Mouse (Mus musculus): ENCODE data around the gene Gm33543. TPM values are rescaled to one million over a fixed set of nuclear protein-coding genes. Genes with fewer than 3 reads are reported as not detected.

Gm33543 gene
- total and polyA plus RNA-seq, 3 experiments = not detected

DNA sequence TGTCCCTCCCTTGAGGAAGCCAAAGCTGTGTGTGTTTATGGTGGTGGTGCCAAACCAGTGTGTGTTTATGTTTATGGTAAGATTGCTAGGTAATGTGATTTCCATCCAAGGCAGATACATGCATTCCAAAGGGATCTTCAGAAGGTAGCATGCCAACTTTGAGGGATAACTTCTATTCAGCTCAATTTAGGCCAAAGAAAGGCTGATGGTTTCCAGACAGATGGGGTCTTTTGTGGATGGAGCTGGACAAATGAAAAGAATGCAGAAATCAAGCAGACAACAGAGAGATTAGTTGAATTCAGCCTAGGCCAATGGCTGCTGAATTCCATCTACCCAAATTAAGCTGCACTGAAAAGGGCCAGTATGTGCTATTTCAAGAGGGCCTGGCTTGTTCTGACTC lies 13.3 kb downstream of the Gm33543 start:
- no peaks in the 10 kb centered on the region for H3K27me3 ChIP-seq (replicated peaks)
- no peak overlapping the region for H3K4me3 ChIP-seq (replicated peaks in 1 of 3; ENCODE audit: low read depth in 2 of 3, low read length in 2 of 3, poor library complexity in 1 of 3)
- no peaks in the 10 kb centered on the region for H3K79me2 ChIP-seq (replicated peaks; ENCODE audit: control insufficient read depth, extremely low read depth, insufficient read depth, poor library complexity, severe bottlenecking)
- H3K27ac ChIP-seq (ENCODE audit: insufficient read depth, low read depth) = no peak overlapping the region
- dilution Hi-C loops (cut with MboI; ENCODE audit: extremely low pct_ligation_motif_present, extremely low pct_unique_long_range_greater_than_20kb, low sequenced_read_pairs) = no loop called here
- TF ChIP-seq ZMIZ1 (IDR thresholded peaks at IDR 0.05; ENCODE audit: low read depth, low read length) = no peak
- TF ChIP-seq KAT2A (IDR thresholded peaks at IDR 0.05; ENCODE audit: insufficient replicate concordance, low read length) = no peak
- TF ChIP-seq MAX (IDR thresholded peaks at IDR 0.05; ENCODE audit: low read length) = no peak
- TF ChIP-seq ZC3H11A (IDR thresholded peaks at IDR 0.05; ENCODE audit: low read depth, low read length) = no peak
- no peak for TF ChIP-seq GABPA (IDR thresholded peaks at IDR 0.05; ENCODE audit: insufficient replicate concordance, low read depth, low read length)
- no peak for TF ChIP-seq ETS1 (conservative IDR thresholded peaks at IDR 0.05; ENCODE audit: low read depth, low read length)
- no peak for TF ChIP-seq EP300 (IDR thresholded peaks at IDR 0.05; ENCODE audit: low read length)
- TF ChIP-seq MAFK (IDR thresholded peaks at IDR 0.05; ENCODE audit: insufficient replicate concordance, low read length) = no peak
- no peak for TF ChIP-seq POLR2AphosphoS2 (IDR thresholded peaks at IDR 0.05; ENCODE audit: low read depth, low read length)
- no peak for TF ChIP-seq POLR2A (IDR thresholded peaks at IDR 0.05; ENCODE audit: low read depth, low read length)
- no peak for TF ChIP-seq USF1 (IDR thresholded peaks at IDR 0.05; ENCODE audit: low read depth, low read length)
- no peak for TF ChIP-seq MYC (IDR thresholded peaks at IDR 0.05; ENCODE audit: low read depth, low read length)
- no peak for TF ChIP-seq JUN (IDR thresholded peaks at IDR 0.05; ENCODE audit: insufficient read depth, low read depth, low read length)
- TF ChIP-seq JUND (conservative IDR thresholded peaks at IDR 0.05; ENCODE audit: low read depth, low read length) = no peak
- TF ChIP-seq USF2 (conservative IDR thresholded peaks at IDR 0.05; ENCODE audit: low read depth, low read length) = no peak
- no peak for TF ChIP-seq TBP (conservative IDR thresholded peaks at IDR 0.05; ENCODE audit: low read depth, low read length)
- TF ChIP-seq UBTF (IDR thresholded peaks at IDR 0.05; ENCODE audit: low read depth, low read length) = no peak
- no peaks in the 10 kb centered on the region for H3K36me3 ChIP-seq (replicated peaks in 1 of 2; ENCODE audit: control insufficient read depth in 1 of 2, insufficient read depth in 1 of 2, low read length in 1 of 2)
- no peak overlapping the region for H3K4me2 ChIP-seq (ENCODE audit: insufficient read depth, low read depth, poor library complexity, severe bottlenecking)
- H3K9ac ChIP-seq (ENCODE audit: insufficient read depth, low read depth) = no peak overlapping the region
- H3K9me3 ChIP-seq (replicated peaks; ENCODE audit: low read length) = no peaks in the 10 kb centered on the region
- in situ Hi-C loops (cut with MboI; ENCODE audit: low pct_ligation_motif_present, low pct_unique_long_range_greater_than_20kb, low sequenced_read_pairs) = no loop called here
- H3K4me1 ChIP-seq (ENCODE audit: control insufficient read depth in 1 of 2, insufficient read depth in 2 of 2) = no peaks in the 10 kb centered on the region
- DNase-seq (ENCODE audit: extremely low read depth) = no peak

- Histone ChIP-seq H3K4me2 (ENCODE audit: insufficient read depth, low read depth, poor library complexity, severe bottlenecking) (no peak overlapping the region), H3K9me3 (replicated peaks; ENCODE audit: low read length) (no peaks in the 10 kb centered on the region), H3K36me3 (replicated peaks in 1 of 2; ENCODE audit: control insufficient read depth in 1 of 2, insufficient read depth in 1 of 2, low read length in 1 of 2) (no peaks in the 10 kb centered on the region), H3K9ac (ENCODE audit: insufficient read depth, low read depth) (no peak overlapping the region), H3K79me2 (replicated peaks; ENCODE audit: control insufficient read depth, extremely low read depth, insufficient read depth, poor library complexity, severe bottlenecking) (no peaks in the 10 kb centered on the region), H3K27ac (ENCODE audit: insufficient read depth, low read depth) (no peak overlapping the region), H3K27me3 (replicated peaks) (no peaks in the 10 kb centered on the region), H3K4me1 (ENCODE audit: control insufficient read depth in 1 of 2, insufficient read depth in 2 of 2) (no peaks in the 10 kb centered on the region), H3K4me3 (replicated peaks in 1 of 3; ENCODE audit: low read depth in 2 of 3, low read length in 2 of 3, poor library complexity in 1 of 3) (no peak overlapping the region)
- dilution Hi-C loops (cut with MboI; ENCODE audit: extremely low pct_ligation_motif_present, extremely low pct_unique_long_range_greater_than_20kb, low sequenced_read_pairs) (no loop called here), in situ Hi-C loops (cut with MboI; ENCODE audit: low pct_ligation_motif_present, low pct_unique_long_range_greater_than_20kb, low sequenced_read_pairs) (no loop called here)
- TF ChIP-seq USF1 (IDR thresholded peaks at IDR 0.05; ENCODE audit: low read depth, low read length) (no peak), JUND (conservative IDR thresholded peaks at IDR 0.05; ENCODE audit: low read depth, low read length) (no peak), PAX5 (IDR thresholded peaks at IDR 0.05; ENCODE audit: low read length) (no peak), USF2 (conservative IDR thresholded peaks at IDR 0.05; ENCODE audit: low read depth, low read length) (no peak), MAFK (IDR thresholded peaks at IDR 0.05; ENCODE audit: insufficient replicate concordance, low read length) (no peak), GABPA (IDR thresholded peaks at IDR 0.05; ENCODE audit: insufficient replicate concordance, low read depth, low read length) (no peak), EP300 (IDR thresholded peaks at IDR 0.05; ENCODE audit: low read length) (no peak), ZKSCAN1 (IDR thresholded peaks at IDR 0.05; ENCODE audit: borderline replicate concordance, low read depth, low read length) (no peak), JUN (IDR thresholded peaks at IDR 0.05; ENCODE audit: insufficient read depth, low read depth, low read length) (no peak), MEF2A (IDR thresholded peaks at IDR 0.05; ENCODE audit: borderline replicate concordance, low read depth, low read length) (no peak), ZC3H11A (IDR thresholded peaks at IDR 0.05; ENCODE audit: low read depth, low read length) (no peak), NRF1 (IDR thresholded peaks at IDR 0.05; ENCODE audit: low read depth, low read length) (no peak)
- no peak for DNase-seq (ENCODE audit: extremely low read depth)
Measured at GRCm38 (mm10) chr10:95828374-95828773, 14.4 kb downstream of the Gm33543 start.

Data from CH12.LX (cell line).